Mouse (Mus musculus): ENCODE measurements at regions not wholly inside any gene's neighbourhood (a gene's known extent, or its start where the extent isn't known, plus 50 kb on each side); places are given as distances from the start of the nearest gene placed in this dataset.
A peak's percentile ranks its signal among the peaks of the same experiment; 100 is the strongest.

GRCm38 (mm10) chr2:70914372-70914771, 88.8 kb upstream of the Tlk1 start:
- DNase-seq (ENCODE audit: low spot score in 2 of 2), result peak in 1 of 2 experiments; percentile 58

DNA sequence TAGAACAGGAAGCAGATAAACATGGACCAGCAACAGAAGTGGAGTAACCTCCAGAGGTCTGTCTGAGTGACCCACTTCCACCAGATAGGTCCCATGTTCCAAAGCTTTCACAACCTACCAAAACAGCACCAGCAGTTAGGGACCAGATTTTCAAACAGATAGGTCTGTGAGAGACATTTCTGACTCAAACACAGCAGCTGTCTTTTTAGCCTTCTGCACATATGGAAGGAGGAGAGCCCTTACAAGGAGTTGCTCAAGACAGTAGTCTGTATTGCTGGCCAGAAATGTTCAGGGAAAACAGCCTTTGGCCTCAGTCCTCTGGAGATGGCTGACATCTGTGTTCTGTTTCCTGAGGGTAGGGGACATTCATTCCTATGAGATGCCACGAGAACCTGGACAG, 83.9 kb upstream of the Tlk1 start:
- DNase-seq (ENCODE audit: low spot score in 2 of 2), result no peak

DNA sequence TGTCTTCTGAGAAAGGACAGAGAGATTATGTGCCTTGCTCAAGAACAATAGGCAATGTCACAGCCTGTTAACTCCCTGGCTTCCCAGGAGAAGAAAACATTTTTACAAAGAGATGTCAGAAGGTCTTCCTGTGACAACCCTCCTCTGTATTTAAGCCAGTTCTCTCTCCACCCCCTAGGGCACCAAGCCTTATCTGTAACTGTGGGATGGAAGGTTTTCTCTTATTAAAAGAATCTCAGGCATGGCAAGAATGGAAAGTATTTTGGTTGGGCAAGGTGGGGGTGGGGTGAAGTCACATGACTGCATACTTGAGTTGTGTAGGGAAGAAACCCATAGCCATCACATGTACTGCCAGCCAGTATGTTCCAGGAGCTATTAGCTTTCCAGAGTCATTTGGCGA, 83.1 kb upstream of the Tlk1 start:
- no peak for DNase-seq (ENCODE audit: low spot score in 2 of 2)

GRCm38 (mm10) chr2:70906216-70906615, 80.7 kb upstream of the Tlk1 start:
- DNase-seq (ENCODE audit: low spot score in 2 of 2), result no peak

DNA sequence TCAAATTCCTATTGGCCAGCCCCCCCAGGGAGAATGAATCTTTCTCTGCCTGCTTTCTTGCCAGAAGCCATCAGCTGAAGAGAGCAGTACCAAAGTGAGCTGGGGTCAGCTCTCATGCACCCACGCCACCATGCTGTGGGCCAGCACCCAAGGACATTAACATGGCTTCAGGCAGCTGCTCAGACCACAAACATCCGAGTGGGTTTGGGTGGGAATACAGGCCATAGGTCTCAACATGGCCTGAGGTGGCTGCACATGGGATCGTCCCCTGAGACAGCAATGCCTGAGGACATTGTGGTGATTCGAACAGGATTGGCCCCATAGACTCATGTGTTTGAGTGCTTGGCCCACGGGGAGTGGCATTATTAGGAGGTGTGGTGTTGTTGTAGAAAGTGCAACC, 78.9 kb upstream of the Tlk1 start:
- DNase-seq (ENCODE audit: low spot score in 2 of 2), result no peak

DNA sequence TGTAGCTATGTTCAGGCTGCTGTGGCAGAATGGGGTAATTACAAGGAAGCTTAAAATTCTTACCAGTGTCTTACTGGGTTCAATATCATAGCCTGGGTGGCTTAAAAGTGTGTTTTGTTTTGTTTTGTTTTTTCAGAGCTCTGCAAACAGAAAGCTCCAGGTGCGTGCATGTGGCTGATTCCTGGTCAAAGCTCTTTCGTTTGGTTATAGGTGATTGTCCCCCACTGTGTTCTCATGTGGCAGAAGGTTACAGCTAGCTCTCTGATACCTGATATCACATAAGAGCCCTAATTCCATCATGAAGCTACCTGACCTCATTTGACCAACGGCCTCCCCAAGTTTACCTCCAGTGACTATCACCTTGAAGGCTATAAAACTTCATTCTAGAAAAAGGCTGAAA, 76.7 kb upstream of the Tlk1 start:
- DNase-seq (ENCODE audit: low spot score in 2 of 2), result no peak

DNA sequence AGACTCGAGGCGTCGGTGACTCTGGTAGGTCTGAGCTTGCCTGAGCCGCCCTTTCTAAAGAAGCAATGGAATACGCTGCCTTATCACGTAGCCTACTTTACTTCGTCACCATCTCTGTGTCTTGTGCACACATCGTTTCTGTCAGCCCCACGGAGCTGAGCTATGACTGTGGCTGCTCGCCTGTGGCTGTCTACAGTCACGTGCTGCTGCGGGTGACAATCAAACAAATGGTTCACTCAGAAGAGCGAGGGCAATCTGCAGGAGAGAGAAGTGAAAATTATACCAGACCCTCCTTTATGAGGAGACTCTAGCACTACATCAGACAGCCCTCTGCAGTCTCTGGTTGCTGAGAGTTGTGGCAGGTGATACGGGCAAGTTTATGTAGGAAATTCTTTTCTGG, 76.0 kb upstream of the Tlk1 start:
- DNase-seq (ENCODE audit: low spot score in 2 of 2), result peak in 1 of 2 experiments; percentile 56

- DNase-seq (ENCODE audit: low spot score in 2 of 2), result no peak
Observed at GRCm38 (mm10) chr2:70899056-70899455, 73.5 kb upstream of the Tlk1 start.

- peak in 1 of 2 experiments; percentile 64 for DNase-seq (ENCODE audit: low spot score in 2 of 2)
Observed at GRCm38 (mm10) chr2:70898396-70898795, 72.9 kb upstream of the Tlk1 start.

DNA sequence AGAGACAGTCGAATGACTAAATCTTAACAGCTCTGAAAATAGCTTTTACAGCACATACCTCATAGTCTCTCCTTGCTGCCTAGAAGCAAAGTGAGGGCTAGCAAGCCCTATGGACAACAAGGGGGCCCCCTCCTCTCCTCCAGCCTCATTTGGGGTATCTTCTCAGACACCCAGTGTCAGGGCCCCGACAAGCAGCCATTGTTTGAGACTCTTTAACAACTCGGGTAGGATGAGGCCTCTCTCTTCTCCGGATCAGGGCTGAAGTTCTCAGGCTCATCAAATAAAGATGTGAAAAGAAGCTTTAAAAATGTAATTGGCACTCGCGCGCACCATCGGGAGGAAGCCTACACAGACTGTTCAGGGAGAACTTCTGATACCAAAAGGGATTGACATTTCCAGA, 71.8 kb upstream of the Tlk1 start:
- peak in 1 of 2 experiments; percentile 44 for DNase-seq (ENCODE audit: low spot score in 2 of 2)

DNA sequence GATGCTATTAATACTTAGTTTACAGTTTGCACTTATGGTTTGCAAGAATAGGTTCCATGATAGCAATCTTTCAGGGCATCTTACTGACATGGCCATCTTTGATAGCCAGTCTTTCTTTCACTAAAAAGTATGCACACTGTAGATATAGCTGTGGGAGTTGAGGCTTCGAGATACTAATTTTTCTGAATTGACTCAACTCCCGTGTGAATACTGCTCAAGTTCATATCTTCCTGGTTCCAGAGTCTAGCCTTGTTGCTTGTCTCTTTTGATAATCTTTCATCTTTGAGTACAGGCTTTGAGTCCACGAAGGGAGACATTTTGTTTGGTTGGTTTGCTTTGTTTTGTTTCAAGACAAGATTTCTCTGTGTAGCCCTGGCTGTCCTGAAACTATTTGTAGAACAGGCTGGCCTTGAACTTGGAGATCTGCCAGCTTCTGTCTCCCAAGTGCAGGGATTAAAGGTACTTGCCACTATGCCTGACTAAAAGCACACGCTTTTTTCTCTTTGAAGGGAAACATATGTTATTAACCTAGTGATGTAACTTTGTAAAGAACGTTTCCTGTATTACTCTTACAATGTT, 64.1 kb upstream of the Tlk1 start:
- no peak for DNase-seq (ENCODE audit: low spot score in 2 of 2)

DNA sequence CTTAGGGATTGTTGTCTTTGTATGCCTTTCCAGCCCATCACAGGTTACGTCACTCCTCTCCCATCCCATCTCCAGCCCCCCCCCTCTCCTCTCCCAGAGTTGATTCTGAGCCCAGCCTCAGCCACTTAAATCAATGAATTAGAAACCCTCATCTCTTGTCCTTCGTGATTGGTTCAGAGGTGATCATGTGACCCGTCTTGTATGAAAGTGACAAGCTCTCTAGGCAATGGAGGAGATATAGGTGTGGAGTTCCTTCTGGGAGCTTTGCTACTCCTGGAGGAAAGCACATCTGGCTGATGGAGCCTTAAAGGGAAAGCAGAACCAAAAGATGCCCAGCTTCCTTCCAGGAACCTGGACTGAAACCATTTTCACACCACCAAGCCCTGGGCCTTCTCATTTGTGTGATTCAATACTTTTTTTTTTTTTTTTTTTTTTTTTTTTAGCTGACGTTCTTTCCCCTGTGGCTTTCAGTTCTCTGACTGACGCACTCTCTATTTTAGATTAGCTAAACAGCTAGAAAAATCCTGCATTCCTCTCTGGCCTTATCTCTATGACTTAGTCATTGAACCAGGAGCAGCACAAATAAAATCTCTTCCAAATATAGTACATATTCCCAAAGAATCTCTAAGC, 63.4 kb upstream of the Tlk1 start:
- DNase-seq (ENCODE audit: low spot score in 2 of 2), result no peak

GRCm38 (mm10) chr2:70886831-70887230, 61.3 kb upstream of the Tlk1 start:
- DNase-seq (ENCODE audit: low spot score in 2 of 2), result peak in 1 of 2 experiments; percentile 59

- no peak for DNase-seq (ENCODE audit: low spot score in 2 of 2)
Observed at GRCm38 (mm10) chr2:70885674-70886073, 60.1 kb upstream of the Tlk1 start.

DNA sequence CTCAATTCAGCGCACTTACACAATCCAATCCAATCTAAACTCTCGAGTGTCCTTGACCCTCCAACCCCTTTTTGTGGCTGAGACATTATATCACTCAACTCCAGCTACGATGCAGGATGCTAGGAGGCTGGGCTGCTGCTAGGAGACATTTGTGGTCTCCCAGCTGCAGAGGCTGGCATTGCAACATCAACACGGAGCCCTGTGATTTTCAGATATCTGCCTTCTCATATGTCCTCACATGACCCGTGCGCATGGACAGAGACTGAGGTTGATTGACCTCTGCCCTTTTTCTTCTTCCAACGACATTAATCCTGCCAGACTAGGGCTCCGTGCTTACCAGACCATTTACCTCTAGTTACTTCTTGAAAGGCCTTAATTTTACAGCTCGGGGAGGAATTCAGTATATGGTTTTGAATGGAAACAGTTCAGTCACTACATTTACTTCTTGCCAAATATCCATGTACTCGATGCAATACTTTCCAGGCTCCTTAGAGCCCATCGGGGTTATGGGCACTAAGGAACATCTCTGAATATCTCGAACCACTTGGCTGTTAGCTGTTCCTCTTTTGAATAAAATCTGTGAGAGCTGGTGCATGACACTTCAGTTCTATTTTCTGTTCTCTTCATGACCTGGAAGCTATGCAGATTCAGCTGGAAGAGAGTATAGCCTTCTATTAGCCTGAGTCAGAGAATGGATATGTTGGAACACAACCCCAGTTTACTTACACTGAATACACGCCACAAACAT, 52.0 kb upstream of the Tlk1 start:
- no peak for DNase-seq (ENCODE audit: low spot score in 2 of 2)

- DNase-seq (ENCODE audit: low spot score in 2 of 2), result no peak
Observed at GRCm38 (mm10) chr2:70876251-70876650, 50.7 kb upstream of the Tlk1 start.

Measured in frontal cortex, postnatal 36 days (tissue).